Mouse (Mus musculus) WW6 (cell line): Measurements from ENCODE around the gene 6030468B19Rik.
"Not testable (repeated sequence)": the region's sequence is repeated elsewhere in the genome, so short reads cannot be mapped to it uniquely, and the experiment has no call there.

Experiments
- DNase-seq: peaks from one replicate; pipeline ENCODE4 v3.0.0-alpha.2; 2013; ENCODE audit warnings: low read depth, low spot score

6030468B19Rik gene

DNA sequence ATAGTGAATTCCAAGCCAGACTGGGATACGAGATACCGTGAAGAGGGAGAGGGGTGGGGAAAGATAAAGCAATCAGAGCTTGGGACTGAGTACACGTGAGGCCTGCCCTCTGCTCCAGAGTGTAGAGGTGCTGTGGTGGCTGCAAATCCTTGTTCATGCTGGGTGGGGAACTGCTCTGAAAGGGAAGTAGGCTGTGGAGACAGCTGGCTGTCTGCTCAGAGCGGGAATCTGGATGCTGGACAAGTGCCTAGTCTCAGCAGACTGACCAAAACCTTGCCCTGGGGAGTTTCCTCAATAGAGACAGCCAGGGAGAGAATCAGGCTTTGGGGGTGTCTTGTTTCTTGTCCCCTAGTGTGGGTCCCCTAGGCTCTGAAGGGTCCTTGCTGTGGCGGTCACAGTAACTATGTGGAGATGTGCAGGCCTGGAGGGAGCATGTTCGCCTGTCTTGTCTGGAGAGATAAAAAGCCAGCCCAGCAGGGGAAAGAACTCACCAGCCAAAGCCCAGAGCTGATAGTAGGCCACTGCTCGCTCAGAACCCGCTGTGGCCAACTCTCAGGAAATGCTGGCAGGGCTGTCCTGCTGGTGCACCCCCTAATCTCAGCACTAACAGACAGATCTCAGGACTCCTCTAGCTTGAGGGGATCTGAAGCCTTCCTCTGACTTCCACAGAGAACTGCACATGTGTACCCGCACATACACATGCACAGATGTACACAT is 31.6 kb downstream of the 6030468B19Rik start:
- DNase-seq: no peak

DNA sequence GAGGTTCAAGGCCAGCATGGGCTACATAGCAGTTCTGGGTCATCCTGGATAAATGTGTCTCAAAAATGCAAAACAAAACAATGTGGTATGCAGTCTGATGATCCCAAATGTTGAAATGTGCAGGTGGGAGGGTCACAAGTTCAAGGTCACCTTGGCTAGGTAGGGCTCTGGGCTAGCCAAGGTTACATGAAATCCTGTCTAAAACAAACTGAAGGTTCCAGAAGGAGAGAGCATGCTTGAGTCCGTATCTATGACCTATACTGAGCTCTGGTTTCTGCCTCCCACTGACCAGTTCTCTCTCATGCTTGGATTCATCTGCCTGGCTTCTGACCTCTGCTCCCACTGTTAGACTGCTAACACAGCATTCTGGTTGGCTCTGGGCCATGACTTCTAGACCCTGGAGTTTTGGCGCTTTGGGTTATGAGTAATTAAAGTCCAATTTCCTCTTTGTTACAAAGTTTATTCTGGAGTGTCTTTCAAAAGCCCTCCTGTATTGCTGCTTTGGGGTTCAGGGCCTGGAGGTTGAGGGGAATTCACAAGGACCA is 32.3 kb downstream of the 6030468B19Rik start:
- DNase-seq: no peak

DNA sequence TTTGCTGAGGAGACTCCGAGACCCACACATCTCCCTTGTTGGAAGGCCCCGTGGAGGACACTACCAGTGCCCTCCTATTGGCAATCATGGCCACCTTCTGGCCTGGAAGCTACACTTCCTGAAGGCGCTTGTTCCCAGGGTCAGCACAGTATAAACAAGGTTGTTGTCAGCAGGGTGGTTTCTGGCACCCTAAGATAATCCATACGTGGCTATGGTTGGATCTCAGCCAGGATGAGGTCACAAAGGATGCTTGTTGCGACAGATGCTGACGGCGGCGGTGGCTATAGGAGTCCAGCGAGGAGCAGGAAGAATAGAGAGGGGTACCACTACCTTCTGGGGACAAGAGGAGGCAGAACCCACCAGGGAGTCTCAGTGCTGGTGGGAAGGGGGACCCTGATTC is 32.9 kb downstream of the 6030468B19Rik start:
- DNase-seq: no peak

DNA sequence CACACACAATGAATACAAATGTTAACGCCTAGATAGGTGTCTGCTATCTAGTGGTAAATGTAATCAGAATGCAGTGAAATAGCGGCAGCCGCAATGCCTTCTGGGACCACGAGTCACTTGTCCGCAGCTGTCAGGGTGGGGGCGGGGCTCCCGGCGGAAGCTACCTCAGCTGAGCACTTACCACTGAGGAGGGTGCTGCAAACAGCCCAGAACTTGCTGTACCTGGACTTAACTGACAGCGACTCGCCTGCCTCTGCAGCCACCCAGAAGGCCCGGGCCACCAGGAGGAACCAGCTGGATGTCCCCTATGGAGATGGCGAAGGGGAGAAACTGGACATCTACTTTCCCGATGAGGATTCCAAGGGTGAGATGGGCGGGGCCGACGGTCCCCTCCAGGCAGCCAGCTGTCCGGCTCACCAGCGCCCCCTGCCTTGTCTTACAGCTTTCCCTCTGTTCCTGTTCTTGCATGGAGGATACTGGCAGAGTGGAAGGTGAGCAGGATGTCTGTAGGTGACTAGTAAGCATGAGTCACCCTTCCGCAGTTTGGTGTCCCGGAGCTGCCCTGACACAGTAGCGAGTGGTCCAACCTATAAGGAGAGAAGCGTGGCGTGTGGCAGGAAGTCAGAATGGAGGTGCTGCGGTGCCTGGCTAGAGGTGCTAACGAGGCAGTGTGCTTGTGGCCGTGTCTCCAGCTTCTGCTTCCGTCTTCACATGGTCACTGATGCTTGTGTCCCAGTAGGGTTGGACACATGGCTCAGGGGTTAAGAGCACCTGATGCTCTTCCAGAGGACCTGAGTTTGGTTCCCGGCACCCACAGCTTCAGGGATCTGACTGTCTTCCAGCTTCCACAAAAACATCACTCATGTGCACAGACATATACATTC is 34.9 kb downstream of the 6030468B19Rik start:
- peak; percentile 97 for DNase-seq

DNA sequence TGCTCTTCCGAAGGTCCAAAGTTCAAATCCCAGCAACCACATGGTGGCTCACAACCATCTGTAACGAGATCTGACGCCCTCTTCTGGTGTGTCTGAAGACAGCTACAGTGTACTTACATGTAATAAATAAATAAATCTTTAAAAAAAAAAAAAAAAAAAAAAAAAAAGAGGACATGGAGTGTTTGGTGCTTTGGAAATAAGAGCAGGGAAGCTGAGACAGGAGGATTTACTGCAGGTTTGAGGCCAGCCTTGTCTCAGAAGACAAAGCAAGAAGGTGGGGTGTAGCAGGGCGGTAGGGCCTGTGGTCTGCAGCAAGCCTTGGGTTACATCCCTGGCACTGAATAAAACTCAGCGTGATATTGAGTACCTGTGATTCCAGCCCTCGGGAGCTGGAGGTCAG is 36.0 kb downstream of the 6030468B19Rik start:
- DNase-seq: not testable (repeated sequence)

DNA sequence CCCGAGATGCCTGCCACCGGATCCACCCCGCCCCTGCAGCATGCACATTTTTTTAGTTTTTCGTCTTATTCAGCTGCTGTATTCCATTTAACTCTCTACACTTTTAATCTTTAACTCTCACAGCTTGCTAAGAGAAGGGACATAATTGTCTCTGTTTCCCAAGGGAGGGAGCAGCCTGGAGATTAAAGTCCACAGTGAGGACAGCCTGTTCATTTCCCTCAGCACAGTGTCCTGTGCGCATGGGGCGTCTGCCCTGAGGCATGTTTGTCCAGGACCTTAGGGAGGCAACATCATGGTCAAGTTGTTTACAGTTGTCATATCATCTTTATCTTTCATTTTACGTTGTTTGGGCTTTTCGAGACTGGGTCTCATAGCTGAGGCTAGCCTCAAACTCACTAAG is 36.6 kb downstream of the 6030468B19Rik start:
- DNase-seq: no peak

DNA sequence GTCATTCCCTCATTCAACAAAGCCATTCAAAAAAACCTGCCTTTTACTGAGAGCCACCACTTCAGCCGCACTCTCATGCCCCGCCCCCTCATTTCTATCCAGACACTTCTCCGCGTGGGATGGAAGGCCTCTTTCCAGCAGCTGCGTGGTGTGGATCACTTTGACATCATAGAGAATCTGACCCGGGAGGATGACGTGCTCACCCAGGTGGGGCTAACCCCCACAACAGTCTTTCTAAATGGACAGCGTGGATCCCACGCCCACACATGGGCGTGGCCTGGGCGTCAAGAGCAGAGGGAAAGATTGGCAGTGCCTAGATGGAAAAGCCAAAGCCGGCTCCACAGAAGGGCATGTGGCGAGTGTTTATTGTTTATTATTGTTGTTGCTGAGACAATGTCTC is 38.8 kb downstream of the 6030468B19Rik start:
- DNase-seq: peak; percentile 73

DNA sequence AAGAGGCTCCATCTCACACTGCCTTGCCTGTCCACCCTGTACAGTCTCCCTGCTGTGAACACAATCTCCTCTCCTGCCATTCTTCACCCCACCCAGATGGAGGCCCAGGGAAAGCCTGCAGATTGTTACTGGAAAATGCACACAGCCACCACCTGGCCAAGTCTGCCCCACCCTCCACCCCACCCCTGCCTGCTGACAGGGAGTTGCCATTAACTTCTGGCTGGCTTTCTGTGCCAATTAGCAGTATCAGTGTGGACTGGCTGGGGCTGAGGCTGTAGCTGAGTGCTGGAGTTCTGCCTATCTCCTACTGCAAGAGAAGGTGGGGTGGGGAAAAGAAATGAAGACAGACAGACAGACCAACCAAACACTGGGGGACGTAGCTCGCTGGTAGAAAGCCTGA is 41.1 kb downstream of the 6030468B19Rik start:
- no peak for DNase-seq

DNA sequence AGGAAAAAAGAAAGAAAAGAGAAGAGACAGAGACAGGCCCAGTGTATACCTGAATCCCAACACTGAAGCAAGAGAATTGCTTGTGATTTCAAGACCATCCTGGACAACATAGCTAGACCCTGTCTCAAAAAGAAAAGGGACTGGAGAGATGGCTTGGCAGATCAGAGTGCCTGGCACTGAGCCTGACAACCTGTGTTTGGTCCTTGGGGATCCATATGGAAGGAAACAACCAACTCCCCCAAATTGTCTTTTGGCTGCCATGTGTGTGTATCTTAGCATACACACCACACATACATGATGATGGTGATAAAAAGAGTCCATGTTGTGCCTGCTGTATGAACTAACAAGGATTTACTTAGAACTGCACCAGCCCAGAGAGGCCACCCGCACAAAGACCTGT is 41.6 kb downstream of the 6030468B19Rik start:
- DNase-seq: no peak

DNA sequence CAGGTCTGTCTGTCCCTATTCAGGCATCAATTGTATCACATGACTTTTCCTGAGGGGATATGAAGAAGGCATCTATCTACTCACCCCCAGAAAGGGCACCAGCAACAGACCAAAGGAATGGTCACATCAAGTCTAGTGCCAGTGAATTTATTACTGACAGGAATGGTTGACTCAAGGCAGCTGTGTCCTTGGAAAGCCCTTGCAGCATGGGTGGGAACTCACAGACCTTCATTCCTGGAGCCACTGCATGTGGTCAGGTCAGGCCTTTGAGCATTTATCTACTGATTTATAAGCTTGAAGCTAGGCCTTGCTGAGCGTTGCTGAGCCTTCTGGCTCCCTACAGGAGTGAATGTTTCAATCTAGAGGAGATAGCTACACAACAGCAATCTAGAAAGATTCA is 43.5 kb downstream of the 6030468B19Rik start:
- no peak for DNase-seq

DNA sequence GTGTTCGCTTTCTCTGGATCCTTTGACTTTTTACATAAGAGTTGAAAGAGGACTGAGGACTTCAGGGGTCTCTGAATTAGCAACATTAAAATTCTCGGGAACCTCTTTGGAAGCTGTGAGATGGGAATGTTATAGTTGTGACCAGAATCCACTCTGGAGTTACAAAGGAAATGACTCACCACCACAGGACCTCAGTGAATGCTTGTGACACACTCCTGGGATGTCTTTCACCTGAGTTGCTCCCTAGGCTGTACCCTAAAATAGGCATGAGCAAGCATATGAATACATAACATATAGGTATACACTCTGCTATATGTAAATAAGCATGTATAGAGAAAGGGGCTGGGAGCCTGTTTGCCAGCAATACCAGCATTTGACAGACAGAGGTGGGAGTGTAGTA is 46.0 kb downstream of the 6030468B19Rik start:
- DNase-seq: no peak

DNA sequence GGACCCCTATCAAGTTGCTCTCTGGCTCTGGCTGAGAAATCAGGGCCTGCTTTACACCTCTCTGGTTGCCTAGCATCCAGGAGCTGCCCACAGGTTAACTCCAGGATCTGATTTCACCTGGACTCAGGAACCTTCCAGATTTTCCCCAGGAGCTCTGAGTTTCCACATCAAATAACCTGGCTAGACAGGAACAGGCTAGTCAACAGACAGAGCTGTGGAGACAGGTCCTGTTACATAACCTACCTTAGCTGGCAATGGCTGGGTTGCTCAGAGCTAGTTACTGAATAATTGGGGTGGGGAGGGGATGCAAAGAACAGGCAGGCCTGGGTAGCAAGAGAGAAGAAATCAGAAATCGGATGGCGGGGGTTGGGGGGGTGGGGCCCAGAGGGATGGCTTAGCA is 47.5 kb downstream of the 6030468B19Rik start:
- no peak for DNase-seq

DNA sequence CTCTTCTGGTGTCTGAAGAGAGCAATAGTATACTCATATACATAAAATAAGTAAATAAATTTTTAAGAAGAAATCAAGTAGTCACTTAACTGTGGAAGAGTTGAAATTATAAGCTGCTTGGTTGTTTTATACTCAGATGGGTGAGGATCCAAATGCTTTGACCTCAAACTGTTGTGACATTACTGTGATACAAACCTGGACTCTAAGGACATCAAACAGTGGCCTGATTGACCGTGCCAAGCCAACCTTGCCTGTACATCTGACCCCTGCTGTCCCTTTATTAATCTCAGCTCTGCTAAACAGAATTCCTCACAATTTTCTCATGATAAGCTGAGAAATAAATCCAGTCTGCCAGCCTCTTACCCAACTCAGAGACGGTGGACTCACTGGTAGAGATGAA is 48.2 kb downstream of the 6030468B19Rik start:
- no peak for DNase-seq

DNA sequence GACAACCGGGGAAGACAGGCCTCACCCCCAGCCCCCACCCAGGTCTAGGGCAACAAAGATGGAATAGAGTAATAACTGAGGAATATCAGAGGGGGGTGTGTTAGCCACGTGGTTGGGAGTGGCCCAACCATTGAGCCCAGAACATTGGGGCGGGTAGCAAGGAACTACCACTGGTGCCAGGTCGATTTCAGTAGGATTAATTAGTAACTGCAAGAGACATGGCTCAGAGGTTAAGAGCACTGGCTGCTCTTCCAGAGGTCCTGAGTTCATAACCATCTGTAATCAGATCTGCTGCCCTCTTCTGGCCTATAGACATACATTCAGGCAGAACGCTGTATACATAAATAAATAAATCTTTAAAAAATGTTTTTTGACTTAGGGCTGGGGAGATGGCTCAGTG is 49.2 kb downstream of the 6030468B19Rik start:
- no peak for DNase-seq

DNA sequence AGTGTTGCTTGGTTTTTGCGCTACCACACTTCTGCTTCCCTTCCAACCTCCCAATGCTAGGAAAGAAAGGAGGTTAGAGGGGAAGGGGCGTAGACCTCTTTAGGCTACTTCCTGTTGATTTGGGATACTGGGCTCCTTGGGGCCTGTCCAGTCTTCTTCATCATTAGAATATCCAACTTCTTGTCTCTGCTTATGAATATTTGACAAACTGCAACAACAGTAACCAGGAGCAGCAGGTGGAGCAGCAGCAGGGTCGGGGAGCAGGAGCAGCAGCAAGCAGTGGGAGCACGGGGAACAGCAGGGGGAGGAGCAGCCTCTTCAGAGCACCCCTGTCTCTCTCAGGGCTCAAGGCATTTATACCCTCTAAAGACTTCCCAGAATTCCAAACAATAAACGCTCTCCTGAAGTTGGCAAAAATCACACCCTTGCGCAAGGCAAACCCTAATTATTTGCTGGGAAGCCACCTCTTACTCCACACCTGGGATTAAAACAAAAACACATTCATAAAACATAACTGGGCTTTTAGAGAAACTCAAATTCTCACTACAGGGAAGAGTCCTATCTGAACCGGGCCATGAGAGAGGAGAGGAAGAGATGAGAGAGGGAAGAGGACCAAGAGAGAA is 50.2 kb downstream of the 6030468B19Rik start:
- DNase-seq: no peak

DNA sequence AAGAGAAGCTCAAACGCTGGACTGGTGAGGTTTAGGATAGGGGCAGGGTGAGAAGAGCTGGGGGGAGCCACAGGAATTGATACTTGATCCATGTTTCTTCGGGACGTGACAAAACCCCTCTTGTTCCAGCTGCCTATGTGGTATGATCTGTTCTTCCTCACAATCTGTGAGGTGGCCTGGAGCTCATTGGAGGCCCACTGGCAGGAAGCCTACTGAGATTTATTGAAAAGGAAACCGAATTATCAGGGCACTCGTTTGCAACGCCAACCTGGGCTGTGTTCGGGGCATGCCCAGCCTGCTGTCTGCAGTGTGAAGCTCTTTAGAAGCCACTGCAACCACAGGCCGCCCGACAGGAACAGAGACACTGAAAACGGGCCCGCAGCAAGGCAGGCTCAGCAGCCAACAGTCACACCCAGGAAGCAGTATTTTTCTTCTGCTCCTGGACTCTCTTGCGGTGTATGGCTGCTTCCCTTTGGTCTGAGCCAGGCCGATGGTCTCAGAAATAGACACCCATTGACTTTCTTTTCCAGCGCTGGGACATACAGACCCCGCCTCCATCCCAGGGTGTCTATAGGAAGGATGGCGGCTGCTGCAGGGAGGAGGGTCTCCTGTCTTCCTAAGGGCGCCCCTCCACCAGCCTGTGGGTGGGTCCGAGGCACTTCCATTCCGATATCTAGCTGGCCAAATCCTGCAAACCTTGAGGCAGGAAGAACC is 51.0 kb downstream of the 6030468B19Rik start:
- no peak for DNase-seq

DNA sequence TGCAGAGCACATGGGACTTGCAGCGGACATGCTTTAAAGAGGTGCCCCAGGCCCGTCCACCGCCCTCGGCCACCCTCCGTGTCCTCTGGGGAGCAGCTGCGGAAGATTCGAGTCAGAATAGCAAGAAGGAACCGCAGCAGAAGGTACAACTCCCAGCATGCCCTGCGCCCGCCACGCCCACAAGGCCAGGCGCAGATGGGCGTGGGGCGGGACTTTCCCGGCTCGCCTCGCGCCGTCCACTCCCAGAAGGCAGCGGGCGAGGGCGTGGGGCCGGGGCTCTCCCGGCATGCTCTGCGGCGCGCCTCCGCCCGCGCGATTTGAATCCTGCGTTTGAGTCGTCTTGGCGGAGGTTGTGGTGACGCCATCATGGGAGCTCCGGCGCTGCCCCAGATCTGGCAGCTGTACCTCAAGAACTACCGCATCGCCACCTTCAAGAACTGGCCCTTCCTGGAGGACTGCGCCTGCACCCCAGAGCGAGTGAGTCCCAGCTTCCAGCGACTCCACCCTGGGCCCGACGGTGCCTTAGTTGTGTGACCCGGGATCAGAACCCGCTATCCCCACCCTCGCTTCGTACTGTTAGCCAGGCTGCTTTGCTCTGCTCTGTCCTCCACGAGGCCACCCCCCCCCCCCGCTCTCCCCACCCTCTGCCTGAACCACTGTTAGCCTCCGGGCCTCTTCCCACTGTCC is 51.7 kb downstream of the 6030468B19Rik start, which contains the start of gene Birc5:
Birc5 (plus strand) TSS at position 267 of the 687 bp plus-strand sequence.
- peak; percentile 97 for DNase-seq

DNA sequence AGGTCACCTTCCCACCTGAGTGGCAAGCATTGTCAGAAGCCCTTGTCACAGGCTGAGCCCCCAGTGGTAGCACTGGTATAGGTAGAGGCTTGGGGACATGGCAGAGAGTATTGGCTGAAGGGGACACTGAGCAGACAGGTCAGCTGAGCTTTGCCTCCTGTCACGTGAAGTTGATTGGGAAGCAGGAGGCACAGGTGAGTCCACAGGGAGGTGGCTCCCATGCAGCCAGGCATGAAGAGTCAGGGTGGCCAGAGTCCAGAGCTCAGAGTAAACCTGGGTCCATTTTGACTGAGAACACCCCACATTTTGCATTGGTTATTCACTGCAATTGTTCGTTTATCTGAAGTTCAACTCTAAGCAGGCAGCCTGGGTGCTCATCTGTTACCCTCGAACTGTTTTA is 55.4 kb downstream of the 6030468B19Rik start:
- no peak for DNase-seq

DNA sequence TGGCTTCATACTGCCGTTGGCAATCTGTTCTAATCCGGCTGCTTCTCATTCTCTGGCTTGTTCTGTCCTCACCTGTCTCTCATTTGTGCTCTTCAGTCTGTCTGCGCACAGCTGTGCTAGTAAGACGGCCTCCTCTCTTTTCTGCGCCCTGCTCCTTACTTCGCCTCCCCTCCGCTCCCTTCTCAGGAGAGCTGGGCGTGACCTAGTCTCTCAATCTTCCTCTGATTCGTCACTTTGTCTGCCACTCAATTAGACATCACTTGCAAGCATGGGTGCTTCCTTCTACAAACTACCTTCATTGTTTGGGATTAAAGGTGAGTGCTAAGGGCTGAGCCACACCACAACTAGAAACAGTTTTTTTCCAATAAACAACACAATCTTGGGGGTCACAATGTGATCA is 56.8 kb downstream of the 6030468B19Rik start:
- DNase-seq: no peak

DNA sequence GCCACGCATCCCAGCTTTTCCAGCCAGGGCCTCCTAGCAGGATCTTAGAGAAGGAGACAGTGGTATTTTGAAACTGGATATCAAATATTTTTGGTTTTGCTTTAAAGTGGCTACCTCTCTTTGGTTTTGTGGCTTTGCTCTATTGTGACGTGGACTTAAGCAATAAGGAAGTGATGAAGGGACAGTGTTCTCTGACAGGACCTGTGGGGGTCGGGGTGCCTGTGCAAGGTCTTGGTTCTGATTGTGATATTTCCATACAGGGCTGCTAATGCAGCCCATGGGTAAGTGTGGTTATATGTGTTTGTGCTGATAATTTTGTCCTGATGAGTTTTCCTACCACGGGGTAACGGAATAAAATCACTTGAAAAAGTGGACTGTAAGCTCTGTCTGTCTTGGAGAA is 57.9 kb downstream of the 6030468B19Rik start:
- no peak for DNase-seq

DNA sequence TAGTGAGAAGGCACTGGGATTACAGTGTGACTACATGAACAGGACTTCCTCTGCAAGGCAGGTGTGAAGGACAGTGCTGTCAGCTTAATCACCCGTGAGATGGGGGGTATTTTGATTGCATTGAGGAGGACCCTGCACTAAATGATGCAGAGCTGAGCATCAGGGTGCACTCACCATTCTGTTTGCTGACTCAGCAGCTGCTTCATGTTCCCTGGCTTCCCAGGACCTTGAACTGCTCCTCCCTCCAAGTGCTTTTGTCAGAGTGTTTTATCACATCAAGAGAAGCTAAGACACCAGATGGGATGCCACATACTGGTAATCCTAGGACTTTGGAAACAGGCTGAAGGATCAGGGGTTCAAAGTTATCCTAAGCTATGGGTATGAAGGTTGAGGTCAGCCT is 58.5 kb downstream of the 6030468B19Rik start:
- DNase-seq: no peak
